Mouse (Mus musculus): Measurements from ENCODE around the gene Fam177a.
"Not testable (repeated sequence)": the region's sequence is repeated elsewhere in the genome, so short reads cannot be mapped to it uniquely, and the experiment has no call there.

DNA sequence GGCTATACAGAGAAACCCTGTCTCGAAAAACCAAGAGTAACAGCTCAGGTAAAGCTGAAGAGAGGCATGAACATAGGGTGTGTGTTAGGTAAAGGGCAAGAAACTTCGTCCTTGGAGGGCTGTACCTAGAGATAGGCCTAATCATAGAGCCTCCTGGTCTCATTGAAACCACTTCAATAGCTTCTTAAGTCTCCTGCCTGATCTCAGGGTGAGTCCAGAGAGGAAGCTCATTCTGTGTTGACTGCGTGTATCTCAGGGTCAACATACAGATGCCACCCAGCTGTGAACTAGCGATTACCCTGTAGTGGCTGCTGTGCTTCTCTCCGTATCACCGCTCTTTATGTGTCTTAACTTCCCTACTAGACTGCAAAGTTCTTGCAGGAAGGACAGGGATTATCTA is 13.6 kb downstream of the Fam177a start:
- TF ChIP-seq CTCF, EP300 (IDR thresholded peaks at IDR 0.05; ENCODE audit: low read depth): not testable (repeated sequence)

All from liver, postnatal 0 days (tissue).